Mouse (Mus musculus) gastrocnemius, postnatal 36 days (tissue): ENCODE results near the gene Med13l. TPM values are rescaled to one million over a fixed set of nuclear protein-coding genes. Genes with fewer than 3 reads are reported as not detected.

Experiments
- DNase-seq, 2 experiments: peaks; one replicate each; pipeline ENCODE4 v3.0.0; 2022
- intact Hi-C: fragments of 180-260 bp; cut with DNase I; formaldehyde crosslinking; loops from one replicate; pipeline ENCODE4 v1.15.1; 2025
- total RNA-seq, 2 experiments: library from RNA; stranded (reverse); gene quantifications; 2 replicates each; pipeline ENCODE4 v1.2.3; 2021

Med13l gene
- total RNA-seq, 2 experiments from 2014 or later = 20.4 to 22.4 TPM

- DNase-seq = no peak
Measured at GRCm38 (mm10) chr5:118753471-118754044, 193.1 kb downstream of the Med13l start.

GRCm38 (mm10) chr5:118754191-118754759 is 193.8 kb downstream of the Med13l start:
- intact Hi-C loops = no loop called here
- no peak for DNase-seq

More at GRCm38 (mm10) chr5:118753471-118754044, 193.1 kb downstream of the Med13l start:
- intact Hi-C loops = no loop called here

GRCm38 (mm10) chr5:118756078-118756477 is 195.6 kb downstream of the Med13l start:
- intact Hi-C loops = no loop called here

GRCm38 (mm10) chr5:118757396-118758301 is 197.2 kb downstream of the Med13l start:
- no peak for DNase-seq
- intact Hi-C loops = no loop called here

More at GRCm38 (mm10) chr5:118756078-118756477, 195.6 kb downstream of the Med13l start:
- DNase-seq = no peak

- no peak for DNase-seq
- intact Hi-C loops = loop anchor here (5.0 kb wide), 1 partner anchor 494 kb away; no protein-coding TSS in a partner anchor
Measured at GRCm38 (mm10) chr5:118760986-118761385, 200.5 kb downstream of the Med13l start.

- intact Hi-C loops = loop anchor here (5.0 kb wide), 1 partner anchor 495 kb away; no protein-coding TSS in a partner anchor
- DNase-seq = no peak
Measured at GRCm38 (mm10) chr5:118762499-118763185, 202.2 kb downstream of the Med13l start.

- DNase-seq = no peak
- intact Hi-C loops = loop anchor here (5.0 kb wide), 1 partner anchor 496 kb away; no protein-coding TSS in a partner anchor
Measured at GRCm38 (mm10) chr5:118763353-118763752, 202.9 kb downstream of the Med13l start.

GRCm38 (mm10) chr5:118769143-118769542 is 208.7 kb downstream of the Med13l start:
- intact Hi-C loops = no loop called here
- DNase-seq = no peak

- DNase-seq = no peak
- intact Hi-C loops = loop anchor here (2.0 to 5.0 kb wide), 2 partner anchors 98 to 917 kb away; no protein-coding TSS in a partner anchor
Measured at GRCm38 (mm10) chr5:118773866-118774265, 213.4 kb downstream of the Med13l start.

- intact Hi-C loops = no loop called here
- DNase-seq = no peak
Measured at GRCm38 (mm10) chr5:118776396-118776795, 215.9 kb downstream of the Med13l start.

GRCm38 (mm10) chr5:118781598-118781997 is 221.1 kb downstream of the Med13l start:
- DNase-seq = peak; percentile 71 to 77
- intact Hi-C loops = loop anchor here (1.0 to 10.0 kb wide), 3 partner anchors 33 to 909 kb away; no protein-coding TSS in a partner anchor

- DNase-seq = no peak
- intact Hi-C loops = loop anchor here (10.0 kb wide), 1 partner anchor 323 kb away; no protein-coding TSS in a partner anchor
Measured at GRCm38 (mm10) chr5:118782139-118782538, 221.7 kb downstream of the Med13l start.

GRCm38 (mm10) chr5:118789226-118789625 is 228.7 kb downstream of the Med13l start:
- no peak for DNase-seq
- intact Hi-C loops = loop anchor here (10.0 kb wide), 1 partner anchor 316 kb away; no protein-coding TSS in a partner anchor

- peak; percentile 32 to 33 for DNase-seq
- intact Hi-C loops = loop anchor here (10.0 kb wide), 1 partner anchor 315 kb away; no protein-coding TSS in a partner anchor
Measured at GRCm38 (mm10) chr5:118789776-118790175, 229.3 kb downstream of the Med13l start.

- intact Hi-C loops = no loop called here
- DNase-seq = no peak
Measured at GRCm38 (mm10) chr5:118797811-118798210, 237.3 kb downstream of the Med13l start.

- intact Hi-C loops = no loop called here
- DNase-seq = no peak
Measured at GRCm38 (mm10) chr5:118801592-118801991, 241.1 kb downstream of the Med13l start.

- intact Hi-C loops = no loop called here
- DNase-seq = no peak
Measured at GRCm38 (mm10) chr5:118802036-118802435, 241.6 kb downstream of the Med13l start.

- DNase-seq = no peak
- intact Hi-C loops = no loop called here
Measured at GRCm38 (mm10) chr5:118808946-118809345, 248.5 kb downstream of the Med13l start.

- no peak for DNase-seq
- intact Hi-C loops = no loop called here
Measured at GRCm38 (mm10) chr5:118809588-118809987, 249.1 kb downstream of the Med13l start.

GRCm38 (mm10) chr5:118811690-118812089 is 251.2 kb downstream of the Med13l start:
- no peak for DNase-seq
- intact Hi-C loops = no loop called here
